Mouse (Mus musculus): ENCODE data around the gene Cinp. TPM values are rescaled to one million over a fixed set of nuclear protein-coding genes. Genes with fewer than 3 reads are reported as not detected.

The Cinp gene
- polyA plus RNA-seq, 1 experiment from 2014 or later: 87.1 TPM

Other genes with a start within 250 kb of the Cinp start
- gene 1700001K19Rik, start 206.5 kb downstream of the Cinp start, polyA plus RNA-seq (2015; fragmentation: Nextera tagmentation; extraction: Ambion mirVana): 0.23 and 0.26 TPM in 2 replicates
- gene Hsp90aa1, start 186.4 kb downstream of the Cinp start, polyA plus RNA-seq (2015; fragmentation: Nextera tagmentation; extraction: Ambion mirVana): 1,235 and 1,237 TPM in 2 replicates
- gene Wdr20, start 151.2 kb downstream of the Cinp start, polyA plus RNA-seq (2015; fragmentation: Nextera tagmentation; extraction: Ambion mirVana): 30.1 and 30.9 TPM in 2 replicates
- gene Mok, start 48.2 kb downstream of the Cinp start, polyA plus RNA-seq (2015; fragmentation: Nextera tagmentation; extraction: Ambion mirVana): 13.4 and 13.6 TPM in 2 replicates
- gene Zfp839, start 38.9 kb downstream of the Cinp start, polyA plus RNA-seq (2015; fragmentation: Nextera tagmentation; extraction: Ambion mirVana): 3.2 and 3.3 TPM in 2 replicates
- 8.6 and 9.3 TPM in 2 replicates for gene Tecpr2, start 119 bp upstream of the Cinp start, polyA plus RNA-seq (2015; fragmentation: Nextera tagmentation; extraction: Ambion mirVana)
- 6.1 TPM in 2 replicates for gene Ankrd9, start 89.9 kb upstream of the Cinp start, polyA plus RNA-seq (2015; fragmentation: Nextera tagmentation; extraction: Ambion mirVana)
- 7.6 and 8.3 TPM in 2 replicates for gene Rcor1, start 150.2 kb upstream of the Cinp start, polyA plus RNA-seq (2015; fragmentation: Nextera tagmentation; extraction: Ambion mirVana)